Mouse (Mus musculus): Measurements from ENCODE around the gene Manba. TPM values are rescaled to one million over a fixed set of nuclear protein-coding genes. Genes with fewer than 3 reads are reported as not detected.

The Manba gene
- polyA plus RNA-seq, 1 experiment from 2014 or later = 10.2 TPM

GRCm38 (mm10) chr3:135503160-135503559, 17.7 kb downstream of the Manba start:
- WGBS = 77% methylated on average over 5 of the region's 5 CpGs
- Histone ChIP-seq H3K36me3 (ENCODE audit: insufficient read depth) (no peaks in the 10 kb centered on the region), H3K27ac (ENCODE audit: low read depth) (no peak overlapping the region), H3K4me1 (ENCODE audit: insufficient read depth) (no peaks in the 10 kb centered on the region), H3K27me3 (ENCODE audit: insufficient read depth, low read length) (no peaks in the 10 kb centered on the region), H3K4me3 (ENCODE audit: low read depth, low read length) (no peak overlapping the region), H3K9ac (no peak overlapping the region), H3K9me3 (ENCODE audit: low read depth, low read length) (no peaks in the 10 kb centered on the region), H3K4me2 (no peak overlapping the region)
- no peak for TF ChIP-seq CTCF (IDR thresholded peaks at IDR 0.05; ENCODE audit: low read depth)
- ATAC-seq (ENCODE audit: insufficient read depth) = no peak
- no peak for DNase-seq

DNA sequence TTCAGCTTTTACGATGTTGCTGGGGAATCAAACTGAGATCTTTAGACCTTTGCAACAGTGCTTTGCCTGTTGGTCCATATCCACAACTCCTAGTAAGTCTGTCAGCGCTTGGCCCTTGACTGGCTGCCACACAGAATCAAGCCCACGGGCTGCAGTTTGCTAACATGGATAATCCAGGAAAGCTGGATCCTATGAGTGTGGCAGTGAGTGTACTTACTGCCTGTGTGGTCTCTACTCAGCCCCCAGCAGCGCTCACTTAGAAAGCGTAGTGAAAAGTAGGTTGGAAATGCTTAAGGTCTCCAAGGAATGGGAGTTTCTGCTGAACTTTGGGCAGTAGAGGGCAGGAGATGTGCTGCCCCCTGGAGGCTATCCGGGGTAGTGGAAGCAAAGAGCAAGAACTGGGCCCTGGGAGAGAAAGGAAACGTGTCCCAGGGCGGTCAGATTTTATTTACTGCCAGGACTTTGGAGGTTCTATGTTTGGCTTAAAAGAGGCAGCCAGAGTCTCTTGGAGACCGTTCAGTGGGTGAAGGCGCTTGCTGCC, 20.0 kb downstream of the Manba start:
- TF ChIP-seq CTCF (IDR thresholded peaks at IDR 0.05; ENCODE audit: low read depth) = peak; percentile 72
- 55% methylated on average over 10 of the region's 10 CpGs for WGBS
- DNase-seq = peak; percentile 57
- no peaks in the 10 kb centered on the region for H3K27me3 ChIP-seq (ENCODE audit: insufficient read depth, low read length)
- no peak overlapping the region for H3K4me3 ChIP-seq (ENCODE audit: low read depth, low read length)
- no peak overlapping the region for H3K9ac ChIP-seq
- no peaks in the 10 kb centered on the region for H3K36me3 ChIP-seq (ENCODE audit: insufficient read depth)
- H3K4me2 ChIP-seq = no peak overlapping the region
- peak; percentile 62; the same call in 1 of the 2 replicates for ATAC-seq (ENCODE audit: insufficient read depth)
- H3K4me1 ChIP-seq (ENCODE audit: insufficient read depth) = no peaks in the 10 kb centered on the region
- no peaks in the 10 kb centered on the region for H3K9me3 ChIP-seq (ENCODE audit: low read depth, low read length)
- no peak overlapping the region for H3K27ac ChIP-seq (ENCODE audit: low read depth)

GRCm38 (mm10) chr3:135505916-135506482, 20.6 kb downstream of the Manba start:
- H3K9me3 ChIP-seq (ENCODE audit: low read depth, low read length) = no peaks in the 10 kb centered on the region
- H3K4me1 ChIP-seq (ENCODE audit: insufficient read depth) = no peaks in the 10 kb centered on the region
- DNase-seq = no peak
- no peak overlapping the region for H3K4me2 ChIP-seq
- TF ChIP-seq CTCF (IDR thresholded peaks at IDR 0.05; ENCODE audit: low read depth) = no peak
- no peak overlapping the region for H3K4me3 ChIP-seq (ENCODE audit: low read depth, low read length)
- no peak overlapping the region for H3K9ac ChIP-seq
- WGBS = 70% methylated on average over 13 of the region's 13 CpGs
- no peaks in the 10 kb centered on the region for H3K27me3 ChIP-seq (ENCODE audit: insufficient read depth, low read length)
- no peak overlapping the region for H3K27ac ChIP-seq (ENCODE audit: low read depth)
- no peak for ATAC-seq (ENCODE audit: insufficient read depth)
- H3K36me3 ChIP-seq (ENCODE audit: insufficient read depth) = no peaks in the 10 kb centered on the region

DNA sequence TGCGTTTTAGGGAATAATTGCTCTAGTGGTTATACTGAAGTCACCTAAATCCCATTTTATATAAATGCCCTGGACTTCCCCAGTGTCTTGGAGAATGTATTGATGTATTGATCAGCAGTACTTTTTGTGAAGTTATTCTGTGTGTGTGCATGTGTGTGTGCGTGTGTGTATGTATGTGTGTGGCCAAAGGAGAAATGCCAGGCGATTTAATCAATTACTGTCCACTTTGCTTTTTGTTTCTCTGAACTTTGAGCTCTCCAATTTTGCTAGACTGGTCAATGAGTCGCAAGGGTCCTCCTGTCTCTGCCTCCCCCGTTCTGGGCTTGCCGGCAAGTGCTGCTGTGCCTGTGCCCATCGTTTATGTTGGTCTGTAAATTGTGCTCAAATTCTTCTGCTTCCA, 22.1 kb downstream of the Manba start:
- H3K27me3 ChIP-seq (ENCODE audit: insufficient read depth, low read length) = no peaks in the 10 kb centered on the region
- no peaks in the 10 kb centered on the region for H3K36me3 ChIP-seq (ENCODE audit: insufficient read depth)
- H3K4me3 ChIP-seq (ENCODE audit: low read depth, low read length) = no peak overlapping the region
- ATAC-seq (ENCODE audit: insufficient read depth) (no peak), DNase-seq (no peak)
- no peaks in the 10 kb centered on the region for H3K9me3 ChIP-seq (ENCODE audit: low read depth, low read length)
- TF ChIP-seq CTCF (IDR thresholded peaks at IDR 0.05; ENCODE audit: low read depth) = no peak
- H3K4me1 ChIP-seq (ENCODE audit: insufficient read depth) = no peaks in the 10 kb centered on the region
- H3K4me2 ChIP-seq = no peak overlapping the region
- H3K9ac ChIP-seq = no peak overlapping the region
- WGBS = 86% methylated on average over 7 of the region's 7 CpGs
- H3K27ac ChIP-seq (ENCODE audit: low read depth) = no peak overlapping the region

DNA sequence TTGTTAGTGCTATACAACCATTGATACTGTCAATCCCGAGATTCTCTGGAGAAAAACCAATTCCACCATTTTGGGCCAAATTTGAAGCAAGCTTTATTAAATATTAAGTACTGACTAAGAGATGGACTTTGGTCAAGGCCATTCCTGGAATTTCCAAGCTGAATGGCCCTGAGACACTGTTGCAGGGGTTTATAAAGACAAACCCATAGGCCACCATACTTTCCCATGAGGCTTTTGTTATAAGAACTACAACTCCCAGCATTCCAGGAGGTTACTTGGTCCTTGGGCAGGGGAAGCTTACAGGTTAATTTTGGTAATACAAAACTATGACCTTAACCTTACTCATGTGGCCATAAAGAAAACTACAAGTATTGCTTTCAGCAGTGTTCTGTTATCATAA, 22.8 kb downstream of the Manba start:
- no peak overlapping the region for H3K27ac ChIP-seq (ENCODE audit: low read depth)
- no peaks in the 10 kb centered on the region for H3K36me3 ChIP-seq (ENCODE audit: insufficient read depth)
- TF ChIP-seq CTCF (IDR thresholded peaks at IDR 0.05; ENCODE audit: low read depth) = no peak
- no peak for ATAC-seq (ENCODE audit: insufficient read depth)
- no peak for DNase-seq
- H3K4me3 ChIP-seq (ENCODE audit: low read depth, low read length) = no peak overlapping the region
- H3K4me1 ChIP-seq (ENCODE audit: insufficient read depth) = no peaks in the 10 kb centered on the region
- no peaks in the 10 kb centered on the region for H3K27me3 ChIP-seq (ENCODE audit: insufficient read depth, low read length)
- H3K9ac ChIP-seq = no peak overlapping the region
- no peak overlapping the region for H3K4me2 ChIP-seq
- WGBS = 90% methylated on average over 1 of the region's 1 CpGs
- no peaks in the 10 kb centered on the region for H3K9me3 ChIP-seq (ENCODE audit: low read depth, low read length)

- no peaks in the 10 kb centered on the region for H3K9me3 ChIP-seq (ENCODE audit: low read depth, low read length)
- no peak overlapping the region for H3K9ac ChIP-seq
- no peak for TF ChIP-seq CTCF (IDR thresholded peaks at IDR 0.05; ENCODE audit: low read depth)
- no peaks in the 10 kb centered on the region for H3K27me3 ChIP-seq (ENCODE audit: insufficient read depth, low read length)
- H3K36me3 ChIP-seq (ENCODE audit: insufficient read depth) = no peaks in the 10 kb centered on the region
- WGBS = 77% methylated on average over 3 of the region's 3 CpGs
- ATAC-seq (ENCODE audit: insufficient read depth) = no peak
- DNase-seq = no peak
- no peak overlapping the region for H3K4me3 ChIP-seq (ENCODE audit: low read depth, low read length)
- no peaks in the 10 kb centered on the region for H3K4me1 ChIP-seq (ENCODE audit: insufficient read depth)
- no peak overlapping the region for H3K27ac ChIP-seq (ENCODE audit: low read depth)
- no peak overlapping the region for H3K4me2 ChIP-seq
Observed at GRCm38 (mm10) chr3:135510372-135510771, 25.0 kb downstream of the Manba start.

- Histone ChIP-seq H3K4me2 (no peak overlapping the region), H3K27ac (ENCODE audit: low read depth) (no peak overlapping the region), H3K9ac (no peak overlapping the region), H3K4me3 (ENCODE audit: low read depth, low read length) (no peak overlapping the region), H3K36me3 (ENCODE audit: insufficient read depth) (no peaks in the 10 kb centered on the region), H3K4me1 (ENCODE audit: insufficient read depth) (no peaks in the 10 kb centered on the region), H3K27me3 (ENCODE audit: insufficient read depth, low read length) (no peaks in the 10 kb centered on the region), H3K9me3 (ENCODE audit: low read depth, low read length) (no peaks in the 10 kb centered on the region)
- 0 out of 2 replicates have a peak, but pooled peaks have one; percentile 28 for TF ChIP-seq CTCF (IDR thresholded peaks at IDR 0.05; ENCODE audit: low read depth)
- ATAC-seq (ENCODE audit: insufficient read depth) (peak; percentile 45; the same call in 1 of the 2 replicates), DNase-seq (peak; percentile 53)
- 35% methylated on average over 11 of the region's 11 CpGs for WGBS
Observed at GRCm38 (mm10) chr3:135511683-135512082, 26.3 kb downstream of the Manba start.

Measured in lung, embryonic 14.5 days (tissue).